Mouse (Mus musculus) thymus, adult 2 months (tissue): Measurements from ENCODE around the gene Rps26.

Experiments
- CTCF ChIP-seq: fragments of 200-500 bp; IDR thresholded peaks from 2 replicates; pipeline ENCODE4 v1.5.1; 2012; ENCODE audit warnings: mild to moderate bottlenecking, control low read depth, low read length, moderate library complexity, borderline replicate concordance; ENCODE audit not compliant: control insufficient read depth, poor library complexity, insufficient read depth; ENCODE audit errors: extremely low read depth
- POLR2A ChIP-seq: fragments of 200-500 bp; IDR thresholded peaks from 2 replicates; pipeline ENCODE4 v1.6.1; 2012; ENCODE audit warnings: mild to moderate bottlenecking, low read length, control low read depth, moderate library complexity; ENCODE audit not compliant: control insufficient read depth, poor library complexity, insufficient read depth; ENCODE audit errors: extremely low read depth

DNA sequence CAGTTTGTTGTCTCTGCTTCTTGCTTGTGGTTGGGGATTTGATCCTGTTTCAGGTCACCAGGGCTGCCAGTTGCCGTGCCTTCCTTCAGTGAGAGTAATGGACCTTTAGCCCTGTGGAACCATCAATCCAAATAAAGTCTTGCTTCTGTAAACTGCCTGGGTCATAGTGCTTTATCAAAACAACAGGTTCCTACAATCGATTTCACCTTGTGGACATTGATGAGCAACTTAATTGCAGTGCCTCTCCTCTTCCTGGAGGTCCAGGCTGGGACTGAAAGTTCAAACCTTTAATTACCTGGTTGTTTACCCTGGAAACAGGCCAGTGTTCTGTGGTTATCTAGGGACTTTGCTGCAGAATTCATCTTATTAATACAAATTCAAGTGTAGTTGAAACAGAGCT is 28.1 kb downstream of the Rps26 start:
- TF ChIP-seq CTCF = no peak
- no peak for TF ChIP-seq POLR2A
